Mouse (Mus musculus) midbrain, embryonic 11.5 days (tissue): Measurements from ENCODE around the gene Hras. TPM values are rescaled to one million over a fixed set of nuclear protein-coding genes. Genes with fewer than 3 reads are reported as not detected.
A peak's percentile ranks its signal among the peaks of the same experiment; 100 is the strongest.

Experiments
- ATAC-seq: fragments of 200-750 bp; cut with Nextera tagmentation; 2 replicates; pipeline ENCODE4 v1.8.0; 2017; ENCODE audit warnings: moderate TSS enrichment, moderate library complexity; ENCODE audit not compliant: low FRiP score
- DNase-seq: peaks from one replicate; pipeline ENCODE4 v3.0.0; 2015; ENCODE audit warnings: low spot score; ENCODE audit errors: missing footprints
- H3K27ac ChIP-seq: fragments of 300-500 bp; sonication (generic); 2 replicates; pipeline ENCODE4 v1.5.1; 2014; ENCODE audit warnings: low read depth, low read length
- H3K27me3 ChIP-seq: fragments of 300-500 bp; sonication (generic); 2 replicates; pipeline ENCODE4 v1.6.1; 2014; ENCODE audit warnings: mild to moderate bottlenecking, low read length, moderate library complexity, mixed read lengths; ENCODE audit not compliant: control insufficient read depth, insufficient read depth
- H3K36me3 ChIP-seq: fragments of 300-500 bp; sonication (generic); 2 replicates; pipeline ENCODE4 v1.6.1; 2014; ENCODE audit warnings: mild to moderate bottlenecking, low read length, moderate library complexity, mixed read lengths; ENCODE audit not compliant: control insufficient read depth, insufficient read depth
- H3K4me1 ChIP-seq: fragments of 300-500 bp; sonication (generic); 2 replicates; pipeline ENCODE4 v1.6.1; 2014; ENCODE audit warnings: low read length; ENCODE audit not compliant: control insufficient read depth, insufficient read depth
- H3K4me2 ChIP-seq: fragments of 300-500 bp; sonication (generic); 2 replicates; pipeline ENCODE4 v1.6.1; 2014; ENCODE audit warnings: mild to moderate bottlenecking, moderate library complexity
- H3K4me3 ChIP-seq: fragments of 300-500 bp; sonication (generic); 2 replicates; pipeline ENCODE4 v1.5.1; 2014; ENCODE audit warnings: low read depth, low read length
- H3K9ac ChIP-seq: fragments of 300-500 bp; sonication (generic); 2 replicates; pipeline ENCODE4 v1.6.1; 2014; ENCODE audit warnings: low read length
- H3K9me3 ChIP-seq: fragments of 300-500 bp; sonication (generic); 2 replicates; pipeline ENCODE4 v1.6.1; 2016; ENCODE audit warnings: low read length; ENCODE audit not compliant: control insufficient read depth
- WGBS: fragments of 180-500 bp; shearing (Covaris S2); extraction: QIAGEN DNeasy Blood & Tissue Kit; methylation state at CpG from one replicate; pipeline ENCODE4 v1.1.7; 2014; 5-methylcytosine and 5-hydroxymethylcytosine counted together
- microRNA counts: library from miRNA; unstranded; fragments of <30 nt; microRNA quantifications from one replicate; lab custom pipeline; 2015
- microRNA-seq: library from miRNA; unstranded; fragments of <30 nt; microRNA quantifications from one replicate; pipeline ENCODE4, GENCODE M21; 2017
- polyA plus RNA-seq: library from polyadenylated mRNA; unstranded; fragments of >200 nt; fragmentation: Nextera tagmentation; extraction: Ambion mirVana; gene quantifications from 2 replicates; pipeline ENCODE4 v1.2.1, GENCODE M21; 2014

The Hras gene
- polyA plus RNA-seq, 1 experiment from 2014 or later: 103 TPM

GRCm38 (mm10) chr7:141147044-141147443 lies 46.8 kb downstream of the Hras start:
- Histone ChIP-seq H3K4me1 (no peaks in the 10 kb centered on the region), H3K27me3 (no peaks in the 10 kb centered on the region), H3K4me2 (no peak overlapping the region), H3K4me3 (no peak overlapping the region), H3K36me3 (peaks cover 2% of the 10 kb centered on the region; the same call in 1 of the 2 replicates), H3K9ac (no peak overlapping the region), H3K27ac (no peak overlapping the region), H3K9me3 (no peaks in the 10 kb centered on the region)
- 91% methylated on average over 6 of the region's 6 CpGs for WGBS
- ATAC-seq: no peak
- no peak for DNase-seq

GRCm38 (mm10) chr7:141146043-141146595 lies 47.7 kb downstream of the Hras start:
- Histone ChIP-seq H3K4me1 (no peaks in the 10 kb centered on the region), H3K4me3 (no peak overlapping the region), H3K27ac (no peak overlapping the region), H3K36me3 (peaks cover 2% of the 10 kb centered on the region; the same call in 1 of the 2 replicates), H3K9me3 (no peaks in the 10 kb centered on the region), H3K4me2 (no peak overlapping the region), H3K9ac (no peak overlapping the region), H3K27me3 (no peaks in the 10 kb centered on the region)
- DNase-seq (no peak), ATAC-seq (no peak)
- WGBS: 95% methylated on average over 12 of the region's 12 CpGs

- peaks cover 2% of the 10 kb centered on the region; the same call in 1 of the 2 replicates for H3K36me3 ChIP-seq
Observed at GRCm38 (mm10) chr7:141145403-141145802, 48.4 kb downstream of the Hras start.

GRCm38 (mm10) chr7:141144650-141145049 lies 49.2 kb downstream of the Hras start:
- WGBS: 91% methylated on average over 3 of the region's 3 CpGs
- Histone ChIP-seq H3K27ac (no peak overlapping the region), H3K36me3 (peaks cover 2% of the 10 kb centered on the region; the same call in 1 of the 2 replicates)

More at GRCm38 (mm10) chr7:141145403-141145802, 48.4 kb downstream of the Hras start:
- Histone ChIP-seq H3K4me1 (no peaks in the 10 kb centered on the region), H3K4me3 (no peak overlapping the region), H3K9me3 (no peaks in the 10 kb centered on the region), H3K9ac (no peak overlapping the region), H3K27me3 (no peaks in the 10 kb centered on the region), H3K4me2 (no peak overlapping the region), H3K27ac (no peak overlapping the region)
- ATAC-seq (no peak), DNase-seq (no peak)
- 68% methylated on average over 1 of the region's 1 CpGs for WGBS

GRCm38 (mm10) chr7:141143861-141144260 lies 49.9 kb downstream of the Hras start:
- Histone ChIP-seq H3K27me3 (no peaks in the 10 kb centered on the region), H3K4me2 (no peak overlapping the region), H3K4me3 (no peak overlapping the region), H3K4me1 (no peaks in the 10 kb centered on the region), H3K36me3 (peaks cover 2% of the 10 kb centered on the region; the same call in 1 of the 2 replicates), H3K27ac (no peak overlapping the region), H3K9ac (no peak overlapping the region), H3K9me3 (no peaks in the 10 kb centered on the region)
- ATAC-seq (no peak), DNase-seq (no peak)
- WGBS: 83% methylated on average over 2 of the region's 2 CpGs

More at GRCm38 (mm10) chr7:141144650-141145049, 49.2 kb downstream of the Hras start:
- Histone ChIP-seq H3K4me1 (no peaks in the 10 kb centered on the region), H3K4me2 (no peak overlapping the region), H3K27me3 (no peaks in the 10 kb centered on the region), H3K4me3 (no peak overlapping the region), H3K9ac (no peak overlapping the region), H3K9me3 (no peaks in the 10 kb centered on the region)
- DNase-seq: no peak
- ATAC-seq: no peak

- Histone ChIP-seq H3K4me1 (no peaks in the 10 kb centered on the region), H3K9me3 (no peaks in the 10 kb centered on the region), H3K4me2 (no peak overlapping the region), H3K27ac (no peak overlapping the region), H3K4me3 (no peak overlapping the region), H3K27me3 (no peaks in the 10 kb centered on the region), H3K36me3 (peaks cover 4% of the 10 kb centered on the region; the same call in 1 of the 2 replicates), H3K9ac (no peak overlapping the region)
- no peak for ATAC-seq
- WGBS: 56% methylated on average over 5 of the region's 5 CpGs
- peak; percentile 86 for DNase-seq
Observed at GRCm38 (mm10) chr7:141143112-141143511, 50.7 kb downstream of the Hras start.

GRCm38 (mm10) chr7:141141326-141141725 lies 52.5 kb downstream of the Hras start:
- no peaks in the 10 kb centered on the region for H3K27me3 ChIP-seq
- H3K4me3 ChIP-seq: no peak overlapping the region
- H3K9me3 ChIP-seq: no peaks in the 10 kb centered on the region
- no peaks in the 10 kb centered on the region for H3K4me1 ChIP-seq
- WGBS: 92% methylated on average over 4 of the region's 4 CpGs
- H3K9ac ChIP-seq: no peak overlapping the region
- no peak overlapping the region for H3K4me2 ChIP-seq
- no peak overlapping the region for H3K27ac ChIP-seq
- ATAC-seq (no peak), DNase-seq (no peak)
- H3K36me3 ChIP-seq: peaks cover 10% of the 10 kb centered on the region; the same call in 1 of the 2 replicates

MicroRNAs within 50 kb of the gene (microRNA counts, 519-probe panel; counts per million panel counts)
- microRNA mmu-miR-210 (lab: Ali Mortazavi, UCI): 5,194 counts per million, percentile 62 among the panel's probes with 10 or more counts

Small RNAs within 50 kb of the gene (microRNA-seq; reads per million reads assigned to microRNA genes)
- 1,014 reads per million, percentile 78 among the genes with 10 or more reads in this experiment for gene Mir210

Other genes with a start within 250 kb of the Hras start
- 0.20 TPM in 1 of 2 replicates, not detected in the other for gene Ifitm5, start 243.7 kb downstream of the Hras start, polyA plus RNA-seq
- gene Gm45717, start 238.1 kb downstream of the Hras start, polyA plus RNA-seq: not detected in 2 replicates
- 198 and 207 TPM in 2 replicates for gene Ifitm2, start 238.0 kb downstream of the Hras start, polyA plus RNA-seq
- gene Ifitm1, start 226.8 kb downstream of the Hras start, polyA plus RNA-seq: 8.0 and 9.5 TPM in 2 replicates
- gene Ifitm3, start 183.2 kb downstream of the Hras start, polyA plus RNA-seq: 13.5 and 14.0 TPM in 2 replicates
- gene Ifitm6, start 176.1 kb downstream of the Hras start, polyA plus RNA-seq: not detected in 2 replicates
- gene Gm17387, start 164.9 kb downstream of the Hras start, polyA plus RNA-seq: not detected in 2 replicates
- gene B4galnt4, start 132.9 kb downstream of the Hras start, polyA plus RNA-seq: 18.8 and 19.5 TPM in 2 replicates
- gene Pkp3, start 115.8 kb downstream of the Hras start, polyA plus RNA-seq: 0.82 and 0.84 TPM in 2 replicates
- gene Sigirr, start 93.4 kb downstream of the Hras start, polyA plus RNA-seq: 1.2 and 1.8 TPM in 2 replicates
- 0.12 TPM in 1 of 2 replicates, not detected in the other for gene Ano9, start 76.2 kb downstream of the Hras start, polyA plus RNA-seq
- gene Ptdss2, start 71.6 kb downstream of the Hras start, polyA plus RNA-seq: 68.6 and 70.7 TPM in 2 replicates
- 54.6 and 56.7 TPM in 2 replicates for gene Rnh1, start 21.1 kb downstream of the Hras start, polyA plus RNA-seq
- gene Lrrc56, start 152 bp upstream of the Hras start, polyA plus RNA-seq: 7.5 and 8.8 TPM in 2 replicates
- 2.1 and 2.5 TPM in 2 replicates for gene Lmntd2, start 20.1 kb upstream of the Hras start, polyA plus RNA-seq
- gene Rassf7, start 21.9 kb upstream of the Hras start, polyA plus RNA-seq: 33.5 and 38.3 TPM in 2 replicates
- gene Phrf1, start 34.8 kb upstream of the Hras start, polyA plus RNA-seq: 59.6 and 78.3 TPM in 2 replicates
- 0.81 and 1.4 TPM in 2 replicates for gene Irf7, start 72.5 kb upstream of the Hras start, polyA plus RNA-seq
- not detected in 2 replicates for gene Cdhr5, start 82.8 kb upstream of the Hras start, polyA plus RNA-seq
- gene Sct, start 85.1 kb upstream of the Hras start, polyA plus RNA-seq: 1.1 TPM in 2 replicates
- 0.14 and 0.17 TPM in 2 replicates for gene Drd4, start 98.0 kb upstream of the Hras start, polyA plus RNA-seq
- 61.6 and 66.9 TPM in 2 replicates for gene Deaf1, start 133.7 kb upstream of the Hras start, polyA plus RNA-seq
- gene Tmem80, start 133.7 kb upstream of the Hras start, polyA plus RNA-seq: 31.4 and 34.4 TPM in 2 replicates
- 0.97 and 1.3 TPM in 2 replicates for gene Eps8l2, start 144.9 kb upstream of the Hras start, polyA plus RNA-seq
- gene Taldo1, start 198.2 kb upstream of the Hras start, polyA plus RNA-seq: 386 and 400 TPM in 2 replicates
- 34.0 and 36.1 TPM in 2 replicates for gene Gatd1, start 220.1 kb upstream of the Hras start, polyA plus RNA-seq
- gene Cend1, start 235.5 kb upstream of the Hras start, polyA plus RNA-seq: 5.8 and 5.9 TPM in 2 replicates
- gene Slc25a22, start 243.9 kb upstream of the Hras start, polyA plus RNA-seq: 31.2 and 31.9 TPM in 2 replicates